Mouse (Mus musculus) testis, adult 2 months (tissue): Measurements from ENCODE around the gene March11. TPM values are rescaled to one million over a fixed set of nuclear protein-coding genes. Genes with fewer than 3 reads are reported as not detected.

Source experiments
- H3K27ac ChIP-seq: fragments of 200-500 bp; 2 replicates; pipeline ENCODE4 v1.5.1; 2012; ENCODE audit warnings: low read depth, low read length; ENCODE audit not compliant: control insufficient read depth, insufficient read depth
- H3K27me3 ChIP-seq: fragments of 200-500 bp; 2 replicates; pipeline ENCODE4 v1.6.1; 2012; ENCODE audit warnings: mild to moderate bottlenecking, low read length, moderate library complexity; ENCODE audit not compliant: control insufficient read depth, insufficient read depth
- H3K36me3 ChIP-seq: fragments of 200-500 bp; 2 replicates; pipeline ENCODE4 v1.6.1; 2012; ENCODE audit warnings: mild to moderate bottlenecking, low read length; ENCODE audit not compliant: control insufficient read depth, insufficient read depth
- H3K4me1 ChIP-seq: fragments of 200-500 bp; 2 replicates; pipeline ENCODE4 v1.6.1; 2012; ENCODE audit warnings: low read length; ENCODE audit not compliant: control insufficient read depth, insufficient read depth
- H3K4me3 ChIP-seq: fragments of 200-500 bp; 2 replicates; pipeline ENCODE4 v1.5.1; 2012; ENCODE audit warnings: low read depth, mild to moderate bottlenecking, low read length, moderate library complexity, mixed read lengths; ENCODE audit not compliant: control insufficient read depth
- CTCF ChIP-seq: fragments of 200-500 bp; IDR thresholded peaks from 2 replicates; pipeline ENCODE4 v1.5.1; 2012; ENCODE audit warnings: low read depth, mild to moderate bottlenecking, inconsistent platforms, low read length, moderate library complexity; ENCODE audit not compliant: control insufficient read depth, insufficient read depth, insufficient replicate concordance
- POLR2A ChIP-seq: fragments of 200-500 bp; IDR thresholded peaks from 2 replicates; pipeline ENCODE4 v1.6.1; 2012; ENCODE audit warnings: low read depth, mild to moderate bottlenecking, inconsistent platforms, low read length, moderate library complexity; ENCODE audit not compliant: control insufficient read depth
- polyA plus RNA-seq: library from polyadenylated mRNA; depleted of rRNA; stranded (reverse); fragments of >200 nt; gene quantifications from 2 replicates; pipeline ENCODE4 v1.2.3, GENCODE M21; 2012

The March11 gene
- polyA plus RNA-seq, 1 experiment: 534 TPM

DNA sequence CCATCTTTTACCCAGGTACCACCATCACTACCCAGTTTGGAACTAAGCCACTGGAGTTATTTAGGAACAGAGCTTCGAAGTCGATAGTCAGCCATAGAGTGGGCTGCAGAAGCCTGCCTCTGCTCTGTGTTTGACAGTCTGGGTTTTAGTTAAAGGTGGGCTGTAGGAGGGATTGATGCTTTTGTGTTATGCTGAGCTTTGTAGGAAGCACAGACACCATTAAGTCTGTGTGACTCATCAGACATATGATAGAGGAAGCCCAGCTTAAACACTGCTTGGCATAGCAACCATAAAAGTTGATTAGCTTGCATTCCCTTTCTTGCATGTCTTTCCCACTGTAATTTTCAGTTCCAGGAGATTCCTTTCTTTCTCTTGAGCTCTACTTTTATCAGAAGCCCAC, 87.7 kb downstream of the March11 start:
- no peak overlapping the region for H3K4me3 ChIP-seq

DNA sequence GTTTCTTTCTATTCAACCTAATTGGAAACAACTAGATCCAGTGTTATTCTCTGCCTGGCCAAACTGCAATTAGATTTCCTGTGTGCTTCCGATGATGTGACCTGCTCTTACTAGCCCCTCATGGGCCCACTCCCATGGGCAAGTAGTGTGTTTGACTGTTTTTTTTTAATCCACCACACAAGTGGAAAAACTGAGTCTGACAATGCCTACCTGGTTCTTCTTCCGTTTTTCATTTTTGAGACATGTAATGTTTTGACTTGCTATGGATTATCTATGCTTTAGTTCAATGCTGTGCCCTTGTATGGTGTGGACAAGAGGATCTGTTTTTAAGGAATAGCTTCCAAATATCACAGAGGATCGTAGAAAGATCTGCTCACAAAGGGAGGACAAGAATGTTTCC, 116.4 kb downstream of the March11 start:
- Histone ChIP-seq H3K27ac (no peak overlapping the region), H3K27me3 (no peaks in the 10 kb centered on the region), H3K4me1 (no peaks in the 10 kb centered on the region), H3K4me3 (no peak overlapping the region), H3K36me3 (no peaks in the 10 kb centered on the region)
- no peak for TF ChIP-seq POLR2A
- no peak for TF ChIP-seq CTCF

More for the DNA sequence above, 87.7 kb downstream of the March11 start:
- no peak for TF ChIP-seq POLR2A
- Histone ChIP-seq H3K27ac (no peak overlapping the region), H3K4me1 (no peaks in the 10 kb centered on the region), H3K27me3 (no peaks in the 10 kb centered on the region), H3K36me3 (no peaks in the 10 kb centered on the region)

DNA sequence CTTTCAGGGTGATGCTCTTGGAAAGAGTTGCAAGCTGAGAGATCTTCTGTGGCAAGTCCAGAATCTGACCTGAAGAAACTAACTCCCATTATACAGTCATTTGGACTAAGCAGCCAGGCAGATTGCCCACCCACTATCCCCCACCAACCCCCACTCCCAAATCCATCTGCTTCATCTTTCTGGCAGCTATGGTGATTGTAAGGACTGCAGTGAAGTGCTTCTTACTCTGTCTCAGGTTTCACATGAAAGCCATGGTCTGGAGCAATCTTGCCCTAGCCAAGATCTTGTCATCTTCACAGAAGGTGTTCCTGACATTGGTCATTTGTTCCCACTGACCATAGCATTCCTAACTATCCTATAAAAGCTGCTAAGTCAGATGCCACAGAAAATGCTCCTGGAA, 117.4 kb downstream of the March11 start:
- H3K27ac ChIP-seq: no peak overlapping the region

DNA sequence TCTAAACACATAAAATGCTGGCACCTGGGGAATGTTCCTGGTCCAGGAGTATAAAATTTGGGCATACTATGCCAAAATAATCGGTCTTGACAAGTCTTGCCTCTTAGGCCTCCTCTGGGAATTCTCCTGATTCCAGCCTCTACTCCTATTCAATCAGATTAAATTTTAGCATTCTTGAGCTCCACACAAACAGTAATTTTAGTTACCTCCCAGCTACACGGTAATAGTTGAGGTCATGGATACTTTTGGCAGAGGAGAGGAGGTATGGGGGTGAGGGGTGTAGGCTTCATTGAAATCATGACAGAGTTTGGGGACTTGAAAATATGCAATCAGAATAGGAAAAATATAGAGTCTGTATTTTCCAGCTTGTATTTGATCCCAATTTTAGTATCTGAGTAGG, 121.7 kb downstream of the March11 start:
- TF ChIP-seq CTCF: no peak
- no peak for TF ChIP-seq POLR2A
- Histone ChIP-seq H3K27ac (no peak overlapping the region), H3K36me3 (no peaks in the 10 kb centered on the region), H3K27me3 (no peaks in the 10 kb centered on the region), H3K4me1 (no peaks in the 10 kb centered on the region), H3K4me3 (no peak overlapping the region)

More for the DNA sequence above, 117.4 kb downstream of the March11 start:
- Histone ChIP-seq H3K27me3 (no peaks in the 10 kb centered on the region), H3K4me3 (no peak overlapping the region), H3K36me3 (no peaks in the 10 kb centered on the region), H3K4me1 (no peaks in the 10 kb centered on the region)
- TF ChIP-seq CTCF (no peak), POLR2A (no peak)

DNA sequence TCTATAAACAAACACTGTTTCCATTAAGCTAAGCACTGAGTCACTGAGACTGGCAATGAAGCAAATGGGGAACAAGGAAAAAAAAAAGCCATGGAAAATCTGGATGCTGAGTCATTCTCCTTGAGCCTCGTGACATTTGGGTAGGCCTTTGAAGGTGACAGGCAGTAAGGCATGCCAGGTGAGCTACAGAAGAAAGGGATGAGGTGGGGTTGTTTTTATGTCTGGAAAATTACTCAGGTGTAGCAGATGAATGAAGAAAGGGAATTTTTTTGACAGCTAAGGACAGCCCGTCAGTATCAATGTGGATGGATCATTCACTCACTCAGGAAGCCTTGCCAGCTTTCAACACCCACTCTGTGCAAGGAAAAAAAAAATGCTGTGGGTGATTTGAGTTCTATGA, 123.8 kb downstream of the March11 start:
- Histone ChIP-seq H3K4me1 (no peaks in the 10 kb centered on the region), H3K27me3 (no peaks in the 10 kb centered on the region), H3K4me3 (no peak overlapping the region), H3K27ac (no peak overlapping the region), H3K36me3 (no peaks in the 10 kb centered on the region)
- no peak for TF ChIP-seq POLR2A
- no peak for TF ChIP-seq CTCF

DNA sequence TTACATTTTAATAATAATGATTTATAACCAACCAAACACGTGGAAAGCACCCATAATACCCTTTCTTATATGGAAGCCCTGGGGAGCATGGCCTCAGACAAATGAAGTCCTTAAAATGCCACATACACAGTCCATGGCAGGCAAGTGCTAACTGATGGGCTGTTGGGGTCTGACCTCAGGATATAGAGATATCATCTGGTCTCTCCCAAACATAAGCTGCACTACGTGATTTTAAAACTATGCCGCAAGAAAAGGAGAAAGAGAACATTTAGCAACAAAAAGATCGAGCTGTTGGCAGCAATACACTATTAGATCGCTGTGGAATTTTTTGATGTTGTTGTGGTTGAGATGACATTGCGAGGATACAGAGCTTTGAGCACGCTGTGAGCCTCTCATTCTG, 126.9 kb downstream of the March11 start:
- Histone ChIP-seq H3K36me3 (no peaks in the 10 kb centered on the region), H3K27ac (no peak overlapping the region), H3K4me1 (no peaks in the 10 kb centered on the region), H3K4me3 (no peak overlapping the region), H3K27me3 (no peaks in the 10 kb centered on the region)
- TF ChIP-seq CTCF (no peak), POLR2A (no peak)

DNA sequence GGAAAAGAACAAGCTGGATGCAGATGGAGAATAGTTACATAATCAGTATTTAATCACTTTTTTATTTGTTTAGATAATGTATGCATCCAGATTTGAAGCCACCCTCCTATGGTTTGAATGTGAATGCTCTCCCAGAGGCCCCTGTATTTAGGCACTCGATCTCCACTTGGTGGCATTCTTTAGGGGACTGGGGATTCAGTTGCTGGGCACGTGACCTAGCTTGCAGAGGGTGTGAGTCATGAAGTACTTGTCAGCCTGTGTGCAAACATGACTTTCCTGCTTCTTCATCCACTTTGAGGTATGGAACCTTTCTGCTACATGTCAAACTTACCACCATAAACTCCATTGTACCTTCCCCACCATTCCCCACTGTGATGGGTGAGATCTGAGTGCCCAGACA, 128.3 kb downstream of the March11 start:
- Histone ChIP-seq H3K36me3 (no peaks in the 10 kb centered on the region), H3K4me3 (no peak overlapping the region), H3K27ac (no peak overlapping the region), H3K27me3 (no peaks in the 10 kb centered on the region), H3K4me1 (no peaks in the 10 kb centered on the region)
- TF ChIP-seq CTCF (no peak), POLR2A (no peak)
